Mouse (Mus musculus): ENCODE results near the gene Etv3.

DNA sequence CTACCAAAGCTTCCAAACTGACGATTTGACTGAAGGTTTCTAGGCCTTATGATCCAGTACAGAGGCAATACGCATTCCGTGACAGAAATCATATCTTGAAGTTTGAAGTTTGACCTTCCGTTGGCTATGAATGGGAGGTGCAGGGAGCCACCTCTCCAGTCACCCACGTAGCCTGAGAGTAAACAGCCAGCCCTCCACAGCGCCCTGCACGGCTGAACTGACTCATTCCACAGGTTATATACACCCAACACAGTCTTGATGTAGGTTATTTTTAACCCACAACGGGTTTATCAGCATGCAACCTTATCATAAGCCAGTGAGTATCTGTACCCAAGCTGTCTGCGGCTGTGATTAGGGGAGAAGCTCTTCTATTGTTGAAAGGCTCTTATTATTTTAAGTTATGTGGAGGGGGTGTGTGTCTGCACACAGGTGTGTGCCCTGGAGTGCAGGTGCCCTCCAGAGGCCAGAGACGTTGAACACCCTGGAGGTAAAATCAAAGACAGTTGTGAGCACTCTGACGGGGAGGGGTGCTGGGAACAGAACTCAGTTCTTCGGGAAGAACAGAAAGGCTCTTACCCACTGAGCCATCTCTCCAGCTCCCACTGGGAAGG is 31.6 kb downstream of the Etv3 start:
- TF ChIP-seq CTCF (IDR thresholded peaks at IDR 0.05; ENCODE audit: control insufficient read depth, insufficient read depth, low read length) = no peak
- no peak for TF ChIP-seq POLR2A (IDR thresholded peaks at IDR 0.05; ENCODE audit: borderline replicate concordance, control insufficient read depth, low read depth, low read length)
